Mouse (Mus musculus) heart, embryonic 15.5 days (tissue): Measurements from ENCODE around the gene Gm28042. TPM values are rescaled to one million over a fixed set of nuclear protein-coding genes. Genes with fewer than 3 reads are reported as not detected.

Source experiments
- ATAC-seq: fragments of 200-750 bp; cut with Nextera tagmentation; replicated peaks from 2 replicates; pipeline ENCODE4 v1.8.0; 2017; ENCODE audit warnings: low read depth, moderate TSS enrichment; ENCODE audit not compliant: insufficient number of reproducible peaks, insufficient read depth, low FRiP score
- H3K27ac ChIP-seq: fragments of 300-500 bp; sonication (generic); 2 replicates; pipeline ENCODE4 v1.5.1; 2015; ENCODE audit warnings: mild to moderate bottlenecking, inconsistent platforms
- H3K27me3 ChIP-seq: fragments of 300-500 bp; sonication (generic); 2 replicates; pipeline ENCODE4 v1.6.1; 2015; ENCODE audit warnings: inconsistent platforms
- H3K36me3 ChIP-seq: fragments of 300-500 bp; sonication (generic); 2 replicates; pipeline ENCODE4 v1.6.1; 2015; ENCODE audit warnings: mild to moderate bottlenecking, inconsistent platforms
- H3K4me1 ChIP-seq: fragments of 300-500 bp; sonication (generic); replicated peaks from 2 replicates; pipeline ENCODE4 v1.6.1; 2015; ENCODE audit warnings: inconsistent platforms
- H3K4me2 ChIP-seq: fragments of 300-500 bp; sonication (generic); 2 replicates; pipeline ENCODE4 v1.6.1; 2015; ENCODE audit warnings: inconsistent platforms, mild to moderate bottlenecking, moderate library complexity
- H3K4me3 ChIP-seq: fragments of 300-500 bp; sonication (generic); 2 replicates; pipeline ENCODE4 v1.5.1; 2015; ENCODE audit warnings: mild to moderate bottlenecking, inconsistent platforms
- H3K9ac ChIP-seq: fragments of 300-500 bp; sonication (generic); 2 replicates; pipeline ENCODE4 v1.6.1; 2015; ENCODE audit warnings: mild to moderate bottlenecking, inconsistent platforms
- H3K9me3 ChIP-seq: fragments of 300-500 bp; sonication (generic); replicated peaks from 2 replicates; pipeline ENCODE4 v1.6.1; 2016; ENCODE audit warnings: inconsistent platforms
- WGBS: fragments of 180-500 bp; shearing (Covaris S2); methylation state at CpG from one replicate; pipeline ENCODE4 v1.1.7; 2015; ENCODE audit warnings: mixed read lengths; 5-methylcytosine and 5-hydroxymethylcytosine counted together
- polyA plus RNA-seq: library from polyadenylated mRNA; unstranded; fragments of >200 nt; fragmentation: Nextera tagmentation; extraction: Ambion mirVana; gene quantifications from 2 replicates; pipeline ENCODE4 v1.2.1, GENCODE M21; 2015

The Gm28042 gene
- polyA plus RNA-seq, 1 experiment from 2014 or later = 3.1 TPM

GRCm38 (mm10) chr2:120062248-120062647 lies 35.0 kb downstream of the Gm28042 start:
- Histone ChIP-seq H3K9me3 (no peaks in the 10 kb centered on the region), H3K36me3 (no peaks in the 10 kb centered on the region), H3K4me3 (no peak overlapping the region), H3K4me2 (no peak overlapping the region), H3K27ac (no peak overlapping the region), H3K27me3 (0 out of 2 replicates have a peak, but pooled peaks cover 4% of the 10 kb centered on the region), H3K4me1 (no peaks in the 10 kb centered on the region; the same call in 1 of the 2 replicates), H3K9ac (no peak overlapping the region)
- WGBS = 79% methylated on average over 8 of the region's 8 CpGs
- ATAC-seq = no peak

- WGBS = 68% methylated on average over 6 of the region's 6 CpGs
- no peak for ATAC-seq
Observed at GRCm38 (mm10) chr2:120064639-120065038, 37.3 kb downstream of the Gm28042 start.

GRCm38 (mm10) chr2:120065243-120065642 lies 38.0 kb downstream of the Gm28042 start:
- H3K4me3 ChIP-seq = no peak overlapping the region
- 0 out of 2 replicates have a peak, but pooled peaks cover 12% of the 10 kb centered on the region for H3K27me3 ChIP-seq
- no peak overlapping the region for H3K27ac ChIP-seq
- no peaks in the 10 kb centered on the region for H3K9me3 ChIP-seq
- no peak for ATAC-seq
- H3K4me2 ChIP-seq = no peak overlapping the region
- WGBS = 87% methylated on average over 10 of the region's 10 CpGs
- no peak overlapping the region for H3K9ac ChIP-seq
- H3K36me3 ChIP-seq = no peaks in the 10 kb centered on the region
- no peaks in the 10 kb centered on the region for H3K4me1 ChIP-seq

More at GRCm38 (mm10) chr2:120064639-120065038, 37.3 kb downstream of the Gm28042 start:
- Histone ChIP-seq H3K9ac (no peak overlapping the region), H3K4me2 (no peak overlapping the region), H3K36me3 (no peaks in the 10 kb centered on the region), H3K27ac (no peak overlapping the region), H3K9me3 (no peaks in the 10 kb centered on the region), H3K4me3 (no peak overlapping the region), H3K4me1 (no peaks in the 10 kb centered on the region; the same call in 1 of the 2 replicates), H3K27me3 (0 out of 2 replicates have a peak, but pooled peaks cover 9% of the 10 kb centered on the region)

GRCm38 (mm10) chr2:120066224-120066623 lies 38.9 kb downstream of the Gm28042 start:
- no peak for ATAC-seq
- Histone ChIP-seq H3K27me3 (0 out of 2 replicates have a peak, but pooled peaks cover 12% of the 10 kb centered on the region), H3K27ac (no peak overlapping the region), H3K9me3 (no peaks in the 10 kb centered on the region), H3K4me3 (no peak overlapping the region), H3K4me2 (no peak overlapping the region), H3K4me1 (no peaks in the 10 kb centered on the region), H3K9ac (no peak overlapping the region), H3K36me3 (no peaks in the 10 kb centered on the region)
- 71% methylated on average over 3 of the region's 3 CpGs for WGBS

GRCm38 (mm10) chr2:120068555-120069465 lies 41.5 kb downstream of the Gm28042 start:
- ATAC-seq = no peak
- no peak overlapping the region for H3K4me2 ChIP-seq
- H3K4me1 ChIP-seq = no peaks in the 10 kb centered on the region
- no peak overlapping the region for H3K4me3 ChIP-seq
- H3K9me3 ChIP-seq = no peaks in the 10 kb centered on the region
- no peaks in the 10 kb centered on the region for H3K36me3 ChIP-seq
- H3K27ac ChIP-seq = no peak overlapping the region
- 54% methylated on average over 16 of the region's 16 CpGs for WGBS
- 0 out of 2 replicates have a peak, but pooled peaks cover 8% of the 10 kb centered on the region for H3K27me3 ChIP-seq
- no peak overlapping the region for H3K9ac ChIP-seq

DNA sequence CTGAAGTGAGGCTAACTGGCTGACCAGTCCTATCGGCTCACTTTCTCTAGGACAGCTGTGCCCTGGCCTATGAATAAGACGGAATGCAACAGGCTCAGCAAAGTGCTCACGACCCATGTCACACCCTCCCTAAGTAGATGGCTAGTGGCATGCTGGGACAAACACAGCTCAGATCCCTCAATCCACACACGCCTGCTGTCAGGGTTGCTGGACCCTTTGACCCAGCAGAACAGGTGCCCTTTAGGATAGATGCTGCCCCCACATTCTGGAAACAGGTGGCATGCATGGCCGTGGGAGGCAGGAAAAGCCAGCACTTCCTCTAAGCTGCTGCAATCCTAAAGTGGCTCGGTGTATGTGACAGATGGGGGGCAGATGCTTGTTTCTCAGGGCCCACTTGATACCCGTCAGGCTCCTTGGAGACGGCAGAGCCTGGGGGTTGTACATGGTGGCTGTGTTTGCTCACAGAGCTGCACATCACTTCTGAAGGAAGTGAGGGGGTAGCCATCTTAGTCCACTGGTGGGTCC lies 42.2 kb downstream of the Gm28042 start:
- Histone ChIP-seq H3K36me3 (no peaks in the 10 kb centered on the region), H3K27ac (no peak overlapping the region), H3K9me3 (no peaks in the 10 kb centered on the region), H3K9ac (no peak overlapping the region), H3K4me3 (no peak overlapping the region), H3K4me2 (no peak overlapping the region), H3K27me3 (0 out of 2 replicates have a peak, but pooled peaks cover 8% of the 10 kb centered on the region), H3K4me1 (no peaks in the 10 kb centered on the region)
- 74% methylated on average over 8 of the region's 8 CpGs for WGBS
- no peak for ATAC-seq

DNA sequence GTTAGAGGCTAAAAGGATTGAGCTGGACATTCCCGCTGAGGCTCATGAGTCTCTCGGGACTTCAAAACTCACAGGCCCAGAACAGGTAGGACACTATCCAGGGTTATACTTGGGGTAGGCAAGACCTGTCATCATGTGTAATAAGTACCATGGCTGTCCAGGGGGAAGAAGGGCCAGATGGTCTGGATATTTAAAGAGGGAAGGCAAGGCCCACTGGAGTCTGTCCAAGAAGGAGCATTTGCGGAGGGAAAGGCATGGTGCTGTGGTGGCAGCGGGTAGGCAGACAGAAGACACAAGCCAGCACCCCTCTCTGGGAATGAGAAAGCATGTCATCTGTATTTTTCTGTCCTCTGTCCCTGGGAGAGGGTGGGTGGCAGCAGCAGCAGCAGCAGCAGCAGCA lies 46.8 kb downstream of the Gm28042 start:
- peaks cover 24% of the 10 kb centered on the region for H3K27me3 ChIP-seq
- 76% methylated on average over 4 of the region's 4 CpGs for WGBS

DNA sequence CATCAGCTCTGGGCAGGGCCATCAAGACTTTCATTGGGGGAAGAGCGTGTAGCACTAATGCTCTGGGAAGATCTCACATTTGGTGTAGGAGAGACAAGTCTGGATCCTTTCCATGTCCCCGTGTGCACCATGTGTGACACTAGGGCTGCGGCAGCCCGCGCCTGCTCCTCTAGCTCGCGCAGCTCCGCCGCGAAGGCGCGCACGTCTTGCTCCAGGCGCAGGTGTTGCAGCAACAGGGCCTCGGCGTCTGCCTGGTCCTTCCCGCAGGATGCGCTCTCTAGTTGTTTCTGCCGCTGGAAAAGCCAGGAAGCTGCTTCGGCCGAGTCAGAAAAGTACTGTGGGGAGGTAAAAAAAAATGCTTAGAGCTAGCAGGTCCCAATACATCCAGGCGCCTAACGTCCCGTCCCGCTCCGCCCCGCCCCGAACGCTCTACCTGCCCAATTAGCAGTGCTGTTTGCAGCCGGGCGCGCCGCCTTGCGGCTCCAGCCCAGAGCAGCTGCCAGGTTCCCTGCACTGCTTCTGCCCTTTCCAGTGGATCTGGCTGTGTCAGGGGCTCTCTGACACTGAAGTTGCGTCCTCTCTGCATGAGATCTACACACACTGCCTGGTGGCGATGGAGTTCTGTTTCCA lies 48.9 kb downstream of the Gm28042 start:
- Histone ChIP-seq H3K9ac (no peak overlapping the region), H3K36me3 (no peaks in the 10 kb centered on the region), H3K4me3 (peak overlapping the region; percentile 43), H3K9me3 (no peaks in the 10 kb centered on the region), H3K4me2 (peak overlapping the region; percentile 67), H3K27ac (no peak overlapping the region), H3K4me1 (peaks cover 10% of the 10 kb centered on the region), H3K27me3 (peaks cover 17% of the 10 kb centered on the region)
- 4% methylated on average over 36 of the region's 36 CpGs for WGBS
- peak; percentile 40; the same call in 1 of the 2 replicates for ATAC-seq

More for the DNA sequence above, 46.8 kb downstream of the Gm28042 start:
- Histone ChIP-seq H3K4me3 (no peak overlapping the region), H3K9ac (no peak overlapping the region), H3K9me3 (no peaks in the 10 kb centered on the region), H3K27ac (no peak overlapping the region), H3K4me1 (peaks cover 10% of the 10 kb centered on the region), H3K36me3 (no peaks in the 10 kb centered on the region), H3K4me2 (no peak overlapping the region)
- no peak for ATAC-seq

DNA sequence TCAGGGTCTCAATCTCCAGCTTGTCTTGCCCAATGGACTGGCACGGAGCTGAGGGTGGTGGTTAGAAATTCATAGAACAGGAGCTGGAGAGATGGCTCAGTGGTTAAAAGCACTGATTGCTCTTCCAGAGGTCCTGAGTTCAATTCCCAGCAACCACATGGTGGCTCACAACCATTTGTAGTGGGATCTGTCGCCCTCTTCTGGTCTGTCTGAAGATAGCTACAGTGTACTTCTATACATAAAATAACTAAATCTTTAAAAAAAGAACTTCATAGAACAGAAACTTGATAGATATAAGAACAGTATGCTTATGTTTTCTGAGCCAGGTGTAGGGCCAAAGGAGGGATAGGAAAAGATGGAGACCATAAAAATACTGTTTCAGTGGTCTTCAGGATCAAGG lies 55.1 kb downstream of the Gm28042 start:
- no peaks in the 10 kb centered on the region; the same call in 1 of the 2 replicates for H3K9me3 ChIP-seq
- H3K4me2 ChIP-seq = no peak overlapping the region
- H3K27ac ChIP-seq = no peak overlapping the region
- no peak overlapping the region for H3K4me3 ChIP-seq
- H3K36me3 ChIP-seq = no peaks in the 10 kb centered on the region; the same call in 1 of the 2 replicates
- H3K27me3 ChIP-seq = peaks cover 1% of the 10 kb centered on the region
- ATAC-seq = no peak
- WGBS = 74% methylated on average over 2 of the region's 2 CpGs
- no peak overlapping the region for H3K9ac ChIP-seq
- peaks cover 4% of the 10 kb centered on the region for H3K4me1 ChIP-seq

DNA sequence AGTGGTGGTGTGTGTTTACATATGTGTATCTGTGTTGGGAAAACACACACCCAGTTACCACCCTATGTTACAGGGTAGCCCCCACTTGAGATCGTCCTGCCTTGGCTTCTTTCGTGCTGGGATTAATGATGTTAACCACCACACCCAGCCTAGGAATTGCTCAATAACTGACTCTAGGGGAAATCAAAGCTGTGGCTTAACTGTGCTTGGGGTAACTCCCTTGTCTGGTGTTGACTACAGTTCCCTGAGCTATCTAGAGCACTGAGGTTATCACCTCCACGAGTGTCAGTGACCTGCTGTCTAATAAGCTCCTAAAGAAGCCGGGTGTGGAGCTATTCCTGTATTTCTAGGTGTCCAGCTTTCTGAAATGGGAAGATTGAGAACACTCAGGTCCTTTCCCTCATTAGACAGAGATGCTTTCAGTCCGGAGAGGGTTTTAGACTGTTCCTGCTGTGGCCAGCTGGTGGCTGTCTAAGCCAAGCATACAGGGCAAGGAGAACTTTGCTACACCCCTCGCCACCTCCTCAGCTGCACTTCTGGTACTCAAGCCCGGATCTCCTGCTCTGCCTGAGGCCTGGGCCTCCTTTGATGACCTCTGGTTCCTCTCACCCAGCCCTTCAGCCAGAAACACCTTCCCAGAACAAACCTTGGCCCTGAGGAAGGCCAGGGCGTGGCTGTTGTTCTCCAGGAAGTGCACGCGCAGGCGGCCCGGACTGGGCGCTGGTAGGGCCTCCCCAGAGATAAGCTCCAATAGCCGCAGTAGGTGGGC lies 57.5 kb downstream of the Gm28042 start:
- 52% methylated on average over 14 of the region's 14 CpGs for WGBS
- peak; percentile 62 for ATAC-seq
- no peak overlapping the region for H3K27ac ChIP-seq
- peaks cover 6% of the 10 kb centered on the region for H3K36me3 ChIP-seq
- no peak overlapping the region for H3K4me3 ChIP-seq
- no peak overlapping the region for H3K4me2 ChIP-seq
- H3K9ac ChIP-seq = 0 out of 2 replicates have a peak overlapping the region, but pooled peaks have one; percentile 18
- H3K27me3 ChIP-seq = no peaks in the 10 kb centered on the region
- peaks cover 4% of the 10 kb centered on the region for H3K4me1 ChIP-seq
- H3K9me3 ChIP-seq = no peaks in the 10 kb centered on the region; the same call in 1 of the 2 replicates
